Mouse (Mus musculus): ENCODE data around the gene Pold3. TPM values are rescaled to one million over a fixed set of nuclear protein-coding genes. Genes with fewer than 3 reads are reported as not detected.

The Pold3 gene
- polyA plus RNA-seq, 1 experiment from 2014 or later: 30.7 TPM

DNA sequence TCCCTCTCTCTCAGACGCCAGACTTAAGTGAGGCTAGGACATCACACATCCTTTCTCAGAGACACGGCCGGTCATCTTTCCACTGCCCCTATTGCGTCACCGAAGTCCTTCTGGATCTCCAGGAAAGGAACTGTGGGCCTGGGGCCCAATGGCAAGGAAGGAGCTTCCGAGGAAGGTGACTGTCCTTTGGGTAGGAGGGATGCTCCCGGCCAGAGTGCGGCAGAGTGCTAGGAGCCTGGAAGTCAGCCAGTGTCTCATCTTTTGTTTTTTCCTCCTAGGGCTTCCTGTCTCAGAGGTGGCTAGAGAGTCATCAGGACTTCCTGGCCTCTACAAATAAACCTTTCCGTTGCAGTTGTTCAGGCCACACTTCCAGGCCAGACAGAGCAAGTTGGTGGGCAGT is 15.7 kb upstream of the Pold3 start:
- 61% methylated on average over 9 of the region's 9 CpGs for WGBS
- Histone ChIP-seq H3K27me3 (no peaks in the 10 kb centered on the region), H3K4me2 (no peak overlapping the region), H3K9me3 (replicated peaks) (no peaks in the 10 kb centered on the region), H3K27ac (no peak overlapping the region), H3K36me3 (no peaks in the 10 kb centered on the region), H3K4me3 (no peak overlapping the region), H3K9ac (no peak overlapping the region), H3K4me1 (replicated peaks) (no peaks in the 10 kb centered on the region)
- no peak for ATAC-seq (replicated peaks; ENCODE audit: insufficient number of reproducible peaks, insufficient read depth, low FRiP score, low read depth)

DNA sequence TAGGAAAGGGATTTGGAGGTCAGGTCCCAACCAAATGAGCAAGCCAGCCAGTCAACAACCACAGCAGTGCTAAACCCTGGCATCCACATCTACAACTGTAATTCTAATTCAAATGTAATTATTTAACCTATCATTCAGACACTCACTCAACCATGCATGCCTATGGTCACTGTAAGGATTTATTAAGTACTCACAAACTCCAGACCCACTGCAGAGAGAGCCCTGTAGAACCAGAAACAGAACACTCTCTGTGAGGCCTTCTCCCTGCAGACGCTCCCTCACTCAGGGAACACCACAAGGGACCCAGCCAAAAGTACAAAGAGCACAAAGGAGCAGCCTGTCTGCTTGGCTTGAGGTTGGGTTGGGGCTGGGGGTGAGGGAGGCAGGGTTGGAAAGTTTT is 11.0 kb upstream of the Pold3 start:
- Histone ChIP-seq H3K36me3 (no peaks in the 10 kb centered on the region), H3K4me3 (no peak overlapping the region), H3K4me1 (replicated peaks) (no peaks in the 10 kb centered on the region), H3K27me3 (no peaks in the 10 kb centered on the region), H3K9ac (no peak overlapping the region), H3K27ac (no peak overlapping the region), H3K9me3 (replicated peaks) (no peaks in the 10 kb centered on the region), H3K4me2 (no peak overlapping the region)
- ATAC-seq (replicated peaks; ENCODE audit: insufficient number of reproducible peaks, insufficient read depth, low FRiP score, low read depth): no peak
- 80% methylated on average over 1 of the region's 1 CpGs for WGBS

DNA sequence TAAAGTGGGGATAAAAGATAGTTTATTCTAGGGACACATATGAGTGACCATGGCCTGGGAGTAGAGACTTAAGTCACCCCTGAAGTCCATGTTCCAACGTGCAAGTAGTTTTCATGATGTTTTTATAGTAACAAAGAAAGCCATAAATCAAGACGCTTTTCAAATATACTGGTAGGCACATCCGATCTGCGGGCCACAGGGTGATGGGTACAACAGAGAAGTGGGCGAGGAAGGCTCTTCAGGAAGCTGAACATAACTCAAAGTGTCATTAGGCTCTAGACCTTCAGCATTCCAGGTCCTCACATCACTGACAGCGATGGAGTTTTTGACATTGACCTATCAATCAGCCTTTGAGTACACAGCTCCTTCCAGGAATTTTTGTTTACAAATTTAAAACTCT is 9.2 kb upstream of the Pold3 start:
- no peak for ATAC-seq (replicated peaks; ENCODE audit: insufficient number of reproducible peaks, insufficient read depth, low FRiP score, low read depth)
- no peak overlapping the region for H3K9ac ChIP-seq
- H3K27me3 ChIP-seq: no peaks in the 10 kb centered on the region
- H3K9me3 ChIP-seq (replicated peaks): no peaks in the 10 kb centered on the region
- no peaks in the 10 kb centered on the region for H3K36me3 ChIP-seq
- 62% methylated on average over 6 of the region's 6 CpGs for WGBS
- H3K4me1 ChIP-seq (replicated peaks): no peaks in the 10 kb centered on the region
- no peak overlapping the region for H3K4me2 ChIP-seq
- H3K4me3 ChIP-seq: no peak overlapping the region
- no peak overlapping the region for H3K27ac ChIP-seq

DNA sequence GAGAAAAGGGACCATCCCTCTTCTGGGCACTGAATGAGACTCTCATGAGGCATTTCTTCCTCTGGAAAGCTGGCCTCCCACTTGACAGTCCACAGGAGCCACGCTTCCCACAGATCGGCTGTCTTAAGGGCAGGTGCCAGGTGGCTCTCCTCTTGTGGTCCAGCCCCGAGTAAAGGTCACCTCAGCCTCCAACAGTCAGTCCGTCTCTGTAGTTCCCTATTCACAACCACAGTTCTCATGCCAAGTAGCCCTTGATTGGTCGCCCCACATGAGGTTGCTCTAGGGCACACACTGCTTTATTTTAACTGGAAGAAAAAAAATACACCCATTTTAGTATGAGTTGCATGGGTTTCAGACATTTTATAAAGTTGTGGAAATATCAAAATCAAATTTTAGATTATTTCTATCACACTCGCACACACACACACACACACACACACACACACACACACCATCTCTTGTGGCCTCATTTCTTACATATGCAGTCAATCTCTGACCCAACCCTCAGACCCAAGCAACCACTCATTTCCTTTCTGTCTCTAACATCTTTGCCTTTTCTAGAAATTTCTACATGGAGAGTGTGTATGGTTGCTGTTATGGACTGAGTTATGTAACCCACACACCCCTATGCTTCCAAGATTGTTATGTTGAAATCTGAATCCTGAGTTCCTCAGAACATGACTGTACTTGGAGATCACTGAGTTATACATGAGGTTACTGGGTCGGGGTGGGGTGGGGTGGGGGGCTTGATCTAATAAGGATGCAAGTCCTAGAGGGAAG is 7.1 kb upstream of the Pold3 start:
- Histone ChIP-seq H3K4me3 (no peak overlapping the region), H3K27me3 (no peaks in the 10 kb centered on the region), H3K9me3 (replicated peaks) (no peaks in the 10 kb centered on the region), H3K27ac (no peak overlapping the region), H3K4me2 (no peak overlapping the region), H3K9ac (no peak overlapping the region), H3K36me3 (no peaks in the 10 kb centered on the region), H3K4me1 (replicated peaks) (no peaks in the 10 kb centered on the region)
- ATAC-seq (replicated peaks; ENCODE audit: insufficient number of reproducible peaks, insufficient read depth, low FRiP score, low read depth): no peak
- WGBS: 71% methylated on average over 7 of the region's 7 CpGs

GRCm38 (mm10) chr7:100126514-100126913 is 5.1 kb upstream of the Pold3 start:
- no peak for ATAC-seq (replicated peaks; ENCODE audit: insufficient number of reproducible peaks, insufficient read depth, low FRiP score, low read depth)
- WGBS: 78% methylated on average over 7 of the region's 7 CpGs
- H3K27ac ChIP-seq: no peak overlapping the region
- no peak overlapping the region for H3K4me2 ChIP-seq
- no peaks in the 10 kb centered on the region for H3K4me1 ChIP-seq (replicated peaks)
- H3K9ac ChIP-seq: no peak overlapping the region
- no peaks in the 10 kb centered on the region for H3K9me3 ChIP-seq (replicated peaks)
- H3K4me3 ChIP-seq: no peak overlapping the region
- H3K36me3 ChIP-seq: no peaks in the 10 kb centered on the region
- H3K27me3 ChIP-seq: no peaks in the 10 kb centered on the region

DNA sequence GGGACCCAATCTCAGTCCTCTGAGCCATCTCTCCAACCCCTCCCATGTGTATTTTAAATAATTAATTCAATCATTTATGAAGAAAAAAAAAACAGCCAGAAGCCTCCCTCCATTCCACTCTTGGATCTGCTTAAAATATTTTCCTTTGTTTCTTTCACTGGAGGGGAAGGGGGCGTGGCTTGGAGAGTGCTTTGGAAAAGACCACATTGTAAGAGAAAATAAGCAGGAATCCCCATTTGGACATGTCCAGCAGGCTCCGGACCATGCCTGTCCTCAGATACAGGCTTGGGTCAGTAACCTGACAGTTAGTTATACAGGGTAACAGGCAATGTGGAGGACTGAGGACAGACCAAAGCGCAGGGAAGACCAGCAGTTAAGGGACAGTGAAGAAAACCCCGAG is 3.8 kb upstream of the Pold3 start:
- 58% methylated on average over 4 of the region's 4 CpGs for WGBS
- no peak overlapping the region for H3K27ac ChIP-seq
- no peaks in the 10 kb centered on the region for H3K27me3 ChIP-seq
- H3K9ac ChIP-seq: no peak overlapping the region
- no peak overlapping the region for H3K4me3 ChIP-seq
- no peaks in the 10 kb centered on the region for H3K36me3 ChIP-seq
- H3K4me1 ChIP-seq (replicated peaks): peaks cover 4% of the 10 kb centered on the region; the same call in 1 of the 2 replicates
- H3K4me2 ChIP-seq: no peak overlapping the region
- no peaks in the 10 kb centered on the region for H3K9me3 ChIP-seq (replicated peaks)
- no peak for ATAC-seq (replicated peaks; ENCODE audit: insufficient number of reproducible peaks, insufficient read depth, low FRiP score, low read depth)

GRCm38 (mm10) chr7:100124211-100124610 is 2.8 kb upstream of the Pold3 start:
- H3K27me3 ChIP-seq: no peaks in the 10 kb centered on the region
- WGBS: 83% methylated on average over 2 of the region's 2 CpGs
- H3K9me3 ChIP-seq (replicated peaks): no peaks in the 10 kb centered on the region
- no peak for ATAC-seq (replicated peaks; ENCODE audit: insufficient number of reproducible peaks, insufficient read depth, low FRiP score, low read depth)
- H3K4me1 ChIP-seq (replicated peaks): peaks cover 9% of the 10 kb centered on the region; the same call in 1 of the 2 replicates
- H3K4me3 ChIP-seq: no peak overlapping the region
- no peak overlapping the region for H3K9ac ChIP-seq
- no peak overlapping the region for H3K27ac ChIP-seq
- no peak overlapping the region for H3K4me2 ChIP-seq
- H3K36me3 ChIP-seq: no peaks in the 10 kb centered on the region; the same call in 1 of the 2 replicates

- H3K36me3 ChIP-seq: peaks cover 6% of the 10 kb centered on the region; the same call in 1 of the 2 replicates
- ATAC-seq (replicated peaks; ENCODE audit: insufficient number of reproducible peaks, insufficient read depth, low FRiP score, low read depth): no peak
These were observed 2.1 kb upstream of the Pold3 start for GRCm38 (mm10) chr7:100123486-100123885.

DNA sequence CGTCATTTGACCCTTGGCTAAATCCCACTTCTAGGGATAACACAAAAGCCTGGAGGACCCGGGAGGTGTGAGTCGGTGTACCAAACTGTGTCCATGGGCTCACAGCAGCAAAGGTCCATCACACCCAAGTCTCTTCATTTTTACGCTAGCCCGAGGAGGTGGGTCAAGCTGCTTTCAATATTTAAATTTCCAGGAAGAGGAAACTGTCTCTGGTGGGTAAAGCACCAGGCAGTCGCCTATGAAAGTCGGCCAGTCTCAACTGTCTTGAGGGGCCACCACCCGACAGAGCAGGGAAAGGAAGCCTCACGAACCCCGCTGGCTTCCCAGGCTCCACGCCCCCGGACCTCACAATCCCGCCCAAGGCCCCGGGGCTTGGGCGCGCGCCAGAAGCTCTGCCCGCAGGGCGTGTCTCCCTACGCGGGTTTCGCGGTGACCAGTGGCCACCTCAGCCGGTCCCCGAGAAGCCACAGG is 539 bp downstream of the Pold3 start:
- peak; percentile 48 for ATAC-seq (replicated peaks; ENCODE audit: insufficient number of reproducible peaks, insufficient read depth, low FRiP score, low read depth)
- Histone ChIP-seq H3K9me3 (replicated peaks) (no peaks in the 10 kb centered on the region), H3K36me3 (peaks cover 6% of the 10 kb centered on the region; the same call in 1 of the 2 replicates), H3K4me2 (peak overlapping the region; percentile 73), H3K4me1 (replicated peaks) (peaks cover 9% of the 10 kb centered on the region; the same call in 1 of the 2 replicates), H3K27me3 (no peaks in the 10 kb centered on the region), H3K27ac (peak overlapping the region; percentile 88), H3K9ac (peak overlapping the region; percentile 90), H3K4me3 (peak overlapping the region; percentile 92)
- WGBS: under 1% methylated on average over 25 of the region's 25 CpGs

More at GRCm38 (mm10) chr7:100123486-100123885, 2.1 kb upstream of the Pold3 start:
- no peak overlapping the region for H3K4me2 ChIP-seq
- whole genome bisulfite sequencing: 46% methylated on average over 6 of the region's 6 CpGs
- H3K27ac ChIP-seq: no peak overlapping the region
- no peak overlapping the region for H3K9ac ChIP-seq
- H3K4me3 ChIP-seq: no peak overlapping the region
- H3K9me3 ChIP-seq (replicated peaks): no peaks in the 10 kb centered on the region
- H3K27me3 ChIP-seq: no peaks in the 10 kb centered on the region
- peaks cover 9% of the 10 kb centered on the region; the same call in 1 of the 2 replicates for H3K4me1 ChIP-seq (replicated peaks)

GRCm38 (mm10) chr7:100114279-100114678 is 7.1 kb downstream of the Pold3 start:
- no peak overlapping the region for H3K4me2 ChIP-seq
- no peaks in the 10 kb centered on the region for H3K4me1 ChIP-seq (replicated peaks)
- ATAC-seq (replicated peaks; ENCODE audit: insufficient number of reproducible peaks, insufficient read depth, low FRiP score, low read depth): no peak
- 91% methylated on average over 6 of the region's 6 CpGs for WGBS
- no peak overlapping the region for H3K4me3 ChIP-seq
- no peak overlapping the region for H3K9ac ChIP-seq
- H3K36me3 ChIP-seq: peaks cover 28% of the 10 kb centered on the region
- H3K27me3 ChIP-seq: no peaks in the 10 kb centered on the region
- H3K27ac ChIP-seq: no peak overlapping the region
- H3K9me3 ChIP-seq (replicated peaks): no peaks in the 10 kb centered on the region

DNA sequence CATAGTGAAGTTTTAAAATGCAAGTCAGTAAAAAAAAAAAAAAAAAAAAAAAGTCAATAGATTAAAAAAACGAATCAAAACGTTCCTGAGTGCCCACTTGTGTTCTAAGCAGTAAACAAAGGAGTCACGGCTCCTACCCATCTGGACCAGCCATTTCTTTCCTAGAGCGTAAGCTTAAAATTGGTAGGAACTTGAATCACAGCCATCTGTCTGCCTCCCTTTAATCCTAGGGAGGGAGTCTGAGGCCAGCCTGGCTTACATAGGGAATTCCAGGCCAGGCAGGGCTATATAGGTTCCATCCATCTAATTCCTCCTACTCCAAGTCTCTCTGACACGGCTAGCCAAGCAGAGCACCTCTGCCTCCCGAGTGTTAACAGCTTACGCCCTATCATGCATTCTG is 7.5 kb downstream of the Pold3 start:
- Histone ChIP-seq H3K9me3 (replicated peaks) (no peaks in the 10 kb centered on the region), H3K4me2 (no peak overlapping the region), H3K27ac (no peak overlapping the region), H3K9ac (no peak overlapping the region), H3K4me1 (replicated peaks) (no peaks in the 10 kb centered on the region), H3K36me3 (peaks cover 29% of the 10 kb centered on the region), H3K27me3 (no peaks in the 10 kb centered on the region), H3K4me3 (no peak overlapping the region)
- 81% methylated on average over 7 of the region's 7 CpGs for WGBS
- ATAC-seq (replicated peaks; ENCODE audit: insufficient number of reproducible peaks, insufficient read depth, low FRiP score, low read depth): no peak

- ATAC-seq (replicated peaks; ENCODE audit: insufficient number of reproducible peaks, insufficient read depth, low FRiP score, low read depth): no peak
- Histone ChIP-seq H3K9ac (no peak overlapping the region), H3K4me3 (no peak overlapping the region), H3K36me3 (peaks cover 36% of the 10 kb centered on the region), H3K4me1 (replicated peaks) (no peaks in the 10 kb centered on the region), H3K9me3 (replicated peaks) (no peaks in the 10 kb centered on the region), H3K4me2 (no peak overlapping the region), H3K27ac (no peak overlapping the region), H3K27me3 (no peaks in the 10 kb centered on the region)
- 73% methylated on average over 10 of the region's 10 CpGs for WGBS
These were observed 9.9 kb downstream of the Pold3 start for GRCm38 (mm10) chr7:100111506-100111905.
